ENCODE assay signal across 10 mouse cellular contexts in the genomic region with DNA sequence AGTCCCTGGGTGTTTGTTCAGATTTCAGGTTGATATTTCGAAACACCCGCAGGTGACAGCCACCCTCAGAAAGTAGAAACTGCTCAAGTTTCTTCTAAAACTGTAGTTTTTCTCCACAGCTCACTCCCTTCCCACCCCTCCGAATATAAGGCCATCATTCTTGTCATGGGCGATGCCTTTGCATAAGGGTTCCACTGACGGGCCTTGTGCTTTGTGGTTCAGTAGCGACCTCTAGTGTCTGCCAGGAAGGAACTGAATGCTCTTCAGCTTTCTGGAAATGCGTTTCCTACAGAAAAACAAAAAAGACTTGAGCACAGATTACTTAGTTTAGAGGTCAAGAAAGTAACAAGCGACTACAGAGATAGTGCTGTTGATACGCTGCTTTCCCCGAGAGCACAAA.
DNase-seq lines count a peak whose midpoint lies in the region; TF ChIP-seq lines count a peak whose summit lies in the region.
"Had no signal": no experiment of that assay in that cellular context is flagged by ENCODE, and none has a peak within 500 bp of the region (broad histone marks: within the 10 kb centered on the region; RNA-seq: fewer than 3 reads in every experiment).

No protein-coding gene starts in this region.

- 36% methylated on average over 10 of the region's 10 CpGs for WGBS in lung, adult 2 months

- H3K4me3 ChIP-seq in lung, adult 2 months (replicated peaks; ENCODE audit: extremely low read depth, low read depth, low read length): no peak overlapping the region
- H3K4me3 ChIP-seq: heart, embryonic 15.5 days; myocyte had no signal

- DNase-seq in adrenal gland, postnatal 25 days: peak; percentile 4
- no peak for DNase-seq in adrenal gland, adult 8-10 months
- DNase-seq in lung, adult 2 months: no peak
- DNase-seq in lung, adult 18-20 months: no peak
- DNase-seq in brain, adult 2 months (ENCODE audit: low read depth, low spot score): peak; percentile 86
- DNase-seq in layer of hippocampus, postnatal 10 days (ENCODE audit: low spot score in 2 of 2): peak; percentile 40 to 55
- peak; percentile 16 for DNase-seq in retina, adult 2 months (ENCODE audit: low read depth, low spot score)
- no peak for DNase-seq in urinary bladder, postnatal 10 days (ENCODE audit: low spot score)

- no peaks in the 10 kb centered on the region for H3K4me1 ChIP-seq in lung, adult 2 months (ENCODE audit: control insufficient read depth, insufficient read depth, low read length)
- H3K4me1 ChIP-seq: heart, embryonic 15.5 days had no signal

- TF ChIP-seq POLR2A in lung, adult 2 months (IDR thresholded peaks at IDR 0.05; ENCODE audit: borderline replicate concordance, extremely low read depth, low read depth, low read length): no peak

- TF ChIP-seq CTCF in lung, adult 2 months (IDR thresholded peaks at IDR 0.05; ENCODE audit: insufficient read depth, low read length): peak; percentile 74

Comparison
In these comparisons a context has a peak if more than half of its experiments do, and no peak if none do; other contexts are left out.
1. DNase-seq: peak in adrenal gland, postnatal 25 days (single experiment), brain, adult 2 months (single experiment), layer of hippocampus, postnatal 10 days (2 of 2) and retina, adult 2 months (single experiment); none in adrenal gland, adult 8-10 months (single experiment), lung, adult 2 months (single experiment), lung, adult 18-20 months (0 of 2) and urinary bladder, postnatal 10 days (single experiment).